ENCODE assay signal across 12 mouse cellular contexts in genomic region chr4:152779526-152779925, GRCm38 (mm10).
DNase-seq lines count a peak whose midpoint lies in the region; ATAC-seq and TF ChIP-seq lines count a peak whose summit lies in the region.
"Had no signal": no experiment of that assay in that cellular context is flagged by ENCODE, and none has a peak within 500 bp of the region (broad histone marks: within the 10 kb centered on the region; RNA-seq: fewer than 3 reads in every experiment).

No protein-coding gene starts in this region.

- no peak for TF ChIP-seq POLR2A in testis, adult 2 months (IDR thresholded peaks at IDR 0.05; ENCODE audit: control insufficient read depth, low read depth, low read length)

- TF ChIP-seq CTCF in testis, adult 2 months (IDR thresholded peaks at IDR 0.05; ENCODE audit: control insufficient read depth, insufficient read depth, insufficient replicate concordance, low read depth, low read length), result no peak

- H3K4me1 ChIP-seq in testis, adult 2 months (ENCODE audit: control insufficient read depth, insufficient read depth, low read length), result peaks cover 7% of the 10 kb centered on the region
- H3K4me1 ChIP-seq: lung, embryonic 15.5 days had no signal

- no peaks in the 10 kb centered on the region for H3K27me3 ChIP-seq in testis, adult 2 months (ENCODE audit: control insufficient read depth, insufficient read depth, low read length)
- H3K27me3 ChIP-seq: lung, embryonic 15.5 days had no signal

- H3K27ac ChIP-seq in testis, adult 2 months (ENCODE audit: control insufficient read depth, insufficient read depth, low read depth, low read length), result no peak overlapping the region
- H3K27ac ChIP-seq: lung, embryonic 15.5 days had no signal

- no peaks in the 10 kb centered on the region for H3K36me3 ChIP-seq in testis, adult 2 months (ENCODE audit: control insufficient read depth, insufficient read depth, low read length)
- H3K36me3 ChIP-seq: lung, embryonic 15.5 days had no signal

- H3K4me3 ChIP-seq in testis, adult 2 months (ENCODE audit: control insufficient read depth, low read depth, low read length), result peak overlapping the region; percentile 0; the same call in 1 of the 2 replicates
- H3K4me3 ChIP-seq: erythroblast, embryonic 14.5 days; lung, embryonic 15.5 days had no signal

- peak; percentile 13 to 26 for DNase-seq in cerebellum, adult 18-20 months
- DNase-seq in cerebellum, adult 11 months, result no peak
- no peak for DNase-seq in testis, postnatal 10 days (ENCODE audit: low spot score)
- DNase-seq in left cerebral cortex, postnatal 14 days (ENCODE audit: low spot score in 2 of 2), result peak; percentile 41 to 55
- no peak for DNase-seq in urinary bladder, adult 2 months (ENCODE audit: low spot score)
- DNase-seq in kidney, postnatal 4 days, result no peak
- DNase-seq: gastrocnemius, postnatal 14 days; kidney, postnatal 36 days had no signal

- no peak for ATAC-seq in CD4-positive, CD25-positive, alpha-beta regulatory T cell, adult 4 months

- intact Hi-C loops in left cerebral cortex, postnatal 14 days (cut with DNase I), result no loop called here

Comparison
In these comparisons a context has a peak if more than half of its experiments do, and no peak if none do; other contexts are left out.
1. DNase-seq: peak in cerebellum, adult 18-20 months (2 of 2) and left cerebral cortex, postnatal 14 days (2 of 2); none in cerebellum, adult 11 months (single experiment), testis, postnatal 10 days (single experiment), urinary bladder, adult 2 months (single experiment) and kidney, postnatal 4 days (0 of 2).